Mouse (Mus musculus): Measurements from ENCODE around the gene Matk. TPM values are rescaled to one million over a fixed set of nuclear protein-coding genes. Genes with fewer than 3 reads are reported as not detected.
A peak's percentile ranks its signal among the peaks of the same experiment; 100 is the strongest.

Gene Matk
- polyA plus RNA-seq, 1 experiment = not detected

- TF ChIP-seq CTCF (IDR thresholded peaks at IDR 0.05; ENCODE audit: insufficient read depth, low read depth, low read length) (no peak), POLR2A (IDR thresholded peaks at IDR 0.05; ENCODE audit: insufficient read depth, low read depth, low read length) (no peak)
- H3K4me1 ChIP-seq (ENCODE audit: control insufficient read depth, insufficient read depth, low read length) = peaks cover 54% of the 10 kb centered on the region
- no peak overlapping the region for H3K4me3 ChIP-seq (ENCODE audit: insufficient read depth, low read depth, low read length)
- no peak overlapping the region for H3K27ac ChIP-seq (ENCODE audit: insufficient read depth, low read depth, low read length)
- WGBS = 73% methylated on average over 1 of the region's 1 CpGs
These were observed 2.2 kb downstream of the Matk start for GRCm38 (mm10) chr10:81254886-81255285.

DNA sequence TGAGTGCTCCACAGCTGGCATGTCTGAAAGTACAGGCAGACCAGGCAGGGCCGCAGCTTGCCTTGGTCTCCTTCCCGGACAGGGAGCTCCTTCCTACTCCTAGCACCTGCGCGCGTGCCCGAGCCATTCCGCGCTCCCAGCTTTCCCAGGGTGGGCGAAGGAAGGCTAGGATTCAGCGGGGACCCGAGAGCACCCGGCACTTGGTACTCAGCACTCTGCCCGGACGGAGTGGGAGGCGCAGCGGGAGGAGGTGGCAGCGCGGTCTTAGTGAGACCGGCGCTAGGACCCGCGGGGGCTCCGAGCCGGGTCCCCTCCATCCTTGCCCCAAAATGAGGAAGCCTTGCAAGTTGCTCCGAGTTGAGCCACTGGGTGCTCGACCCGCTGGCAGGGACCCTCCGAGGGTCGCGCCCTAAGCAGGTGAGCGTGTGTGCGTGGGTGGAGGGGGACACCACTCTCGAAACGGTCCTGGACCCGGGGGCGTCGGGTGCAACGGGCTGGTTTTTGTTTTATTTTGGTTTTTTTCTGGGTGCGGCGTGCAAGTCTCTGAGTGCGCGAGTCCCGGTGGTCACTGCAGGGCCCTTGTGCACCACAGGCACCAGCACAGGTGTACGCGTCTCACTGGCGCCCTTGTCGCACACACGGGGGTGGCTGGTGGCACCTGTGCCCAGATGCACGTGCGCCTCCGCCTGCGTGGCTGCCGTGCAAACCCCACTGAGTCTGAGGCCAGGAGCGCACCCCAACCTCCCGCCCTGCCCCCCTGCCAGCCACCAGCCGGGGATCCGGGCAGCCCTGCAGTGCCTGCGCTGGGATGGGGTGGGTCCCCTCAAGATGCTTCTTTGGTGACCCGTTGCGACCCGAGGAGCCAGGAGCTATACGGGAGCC, 4.7 kb downstream of the Matk start:
- 1% methylated on average over 62 of the region's 62 CpGs for WGBS
- no peak for TF ChIP-seq CTCF (IDR thresholded peaks at IDR 0.05; ENCODE audit: insufficient read depth, low read depth, low read length)
- TF ChIP-seq POLR2A (IDR thresholded peaks at IDR 0.05; ENCODE audit: insufficient read depth, low read depth, low read length) = peak; percentile 33; the same call in 1 of the 2 replicates
- 0 out of 2 replicates have a peak overlapping the region, but pooled peaks have one; percentile 23 for H3K27ac ChIP-seq (ENCODE audit: insufficient read depth, low read depth, low read length)
- H3K4me1 ChIP-seq (ENCODE audit: control insufficient read depth, insufficient read depth, low read length) = peaks cover 49% of the 10 kb centered on the region
- peak overlapping the region; percentile 70 for H3K4me3 ChIP-seq (ENCODE audit: insufficient read depth, low read depth, low read length)

DNA sequence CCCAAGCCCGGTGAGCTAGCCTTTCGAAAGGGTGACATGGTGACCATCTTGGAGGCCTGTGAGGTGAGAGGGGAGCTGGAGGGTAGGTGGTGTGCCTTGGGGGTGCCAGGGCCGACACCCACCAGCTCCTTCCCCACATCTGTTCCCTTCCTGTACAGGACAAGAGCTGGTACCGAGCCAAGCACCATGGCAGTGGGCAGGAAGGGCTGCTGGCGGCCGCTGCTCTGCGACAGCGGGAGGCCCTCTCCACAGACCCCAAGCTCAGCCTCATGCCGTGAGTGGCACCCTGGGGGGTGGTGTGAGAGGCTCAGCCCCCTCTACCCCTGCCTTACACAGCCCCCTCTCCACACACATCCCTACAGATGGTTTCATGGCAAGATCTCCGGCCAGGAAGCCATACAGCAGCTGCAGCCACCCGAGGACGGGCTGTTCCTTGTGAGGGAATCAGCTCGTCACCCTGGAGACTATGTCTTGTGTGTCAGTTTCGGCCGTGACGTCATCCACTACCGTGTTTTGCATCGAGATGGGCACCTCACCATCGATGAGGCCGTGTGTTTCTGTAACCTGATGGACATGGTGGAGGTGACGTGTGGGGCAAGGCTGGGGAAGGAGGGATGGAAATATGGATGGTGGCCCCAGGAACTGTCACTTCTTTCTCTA, 6.6 kb downstream of the Matk start:
- H3K4me1 ChIP-seq (ENCODE audit: control insufficient read depth, insufficient read depth, low read length) = peaks cover 34% of the 10 kb centered on the region
- WGBS = 40% methylated on average over 21 of the region's 21 CpGs
- H3K4me3 ChIP-seq (ENCODE audit: insufficient read depth, low read depth, low read length) = no peak overlapping the region
- TF ChIP-seq CTCF (IDR thresholded peaks at IDR 0.05; ENCODE audit: insufficient read depth, low read depth, low read length) (no peak), POLR2A (IDR thresholded peaks at IDR 0.05; ENCODE audit: insufficient read depth, low read depth, low read length) (no peak)
- H3K27ac ChIP-seq (ENCODE audit: insufficient read depth, low read depth, low read length) = no peak overlapping the region

- no peak for TF ChIP-seq POLR2A (IDR thresholded peaks at IDR 0.05; ENCODE audit: insufficient read depth, low read depth, low read length)
- TF ChIP-seq CTCF (IDR thresholded peaks at IDR 0.05; ENCODE audit: insufficient read depth, low read depth, low read length) = no peak
- no peak overlapping the region for H3K4me3 ChIP-seq (ENCODE audit: insufficient read depth, low read depth, low read length)
- no peak overlapping the region for H3K27ac ChIP-seq (ENCODE audit: insufficient read depth, low read depth, low read length)
- H3K4me1 ChIP-seq (ENCODE audit: control insufficient read depth, insufficient read depth, low read length) = peaks cover 36% of the 10 kb centered on the region
- 86% methylated on average over 4 of the region's 4 CpGs for WGBS
These were observed 8.3 kb downstream of the Matk start for GRCm38 (mm10) chr10:81261025-81261424.

GRCm38 (mm10) chr10:81265540-81265939, 12.8 kb downstream of the Matk start:
- H3K27ac ChIP-seq (ENCODE audit: insufficient read depth, low read depth, low read length) = no peak overlapping the region
- no peak overlapping the region for H3K4me3 ChIP-seq (ENCODE audit: insufficient read depth, low read depth, low read length)
- TF ChIP-seq CTCF (IDR thresholded peaks at IDR 0.05; ENCODE audit: insufficient read depth, low read depth, low read length) (no peak), POLR2A (IDR thresholded peaks at IDR 0.05; ENCODE audit: insufficient read depth, low read depth, low read length) (no peak)
- peaks cover 20% of the 10 kb centered on the region for H3K4me1 ChIP-seq (ENCODE audit: control insufficient read depth, insufficient read depth, low read length)
- WGBS = 94% methylated on average over 8 of the region's 8 CpGs

GRCm38 (mm10) chr10:81266211-81267105, 13.7 kb downstream of the Matk start, which contains the start of the genes Mrpl54 and Apba3:
TSS of gene Mrpl54 (minus strand) at chr10:81266934.
TSS of gene Apba3 (plus strand) at chr10:81266960.
- peaks cover 20% of the 10 kb centered on the region for H3K4me1 ChIP-seq (ENCODE audit: control insufficient read depth, insufficient read depth, low read length)
- TF ChIP-seq CTCF (IDR thresholded peaks at IDR 0.05; ENCODE audit: insufficient read depth, low read depth, low read length) = no peak
- peak; percentile 81 for TF ChIP-seq POLR2A (IDR thresholded peaks at IDR 0.05; ENCODE audit: insufficient read depth, low read depth, low read length)
- WGBS = under 1% methylated on average over 48 of the region's 48 CpGs
- H3K27ac ChIP-seq (ENCODE audit: insufficient read depth, low read depth, low read length) = peak within 1 kb of the TSS; percentile 64; the same call in 1 of the 2 replicates
- H3K4me3 ChIP-seq (ENCODE audit: insufficient read depth, low read depth, low read length) = peak within 1 kb of the TSS; percentile 76

GRCm38 (mm10) chr10:81268056-81268455, 15.3 kb downstream of the Matk start:
- peak overlapping the region; percentile 76 for H3K4me3 ChIP-seq (ENCODE audit: insufficient read depth, low read depth, low read length)
- no peak for TF ChIP-seq CTCF (IDR thresholded peaks at IDR 0.05; ENCODE audit: insufficient read depth, low read depth, low read length)
- peak; percentile 47; the same call in 1 of the 2 replicates for TF ChIP-seq POLR2A (IDR thresholded peaks at IDR 0.05; ENCODE audit: insufficient read depth, low read depth, low read length)
- WGBS = 2% methylated on average over 23 of the region's 23 CpGs
- H3K27ac ChIP-seq (ENCODE audit: insufficient read depth, low read depth, low read length) = no peak overlapping the region
- peaks cover 20% of the 10 kb centered on the region for H3K4me1 ChIP-seq (ENCODE audit: control insufficient read depth, insufficient read depth, low read length)

GRCm38 (mm10) chr10:81268643-81269412, 16.1 kb downstream of the Matk start:
- H3K27ac ChIP-seq (ENCODE audit: insufficient read depth, low read depth, low read length) = no peak overlapping the region
- TF ChIP-seq CTCF (IDR thresholded peaks at IDR 0.05; ENCODE audit: insufficient read depth, low read depth, low read length) = no peak
- TF ChIP-seq POLR2A (IDR thresholded peaks at IDR 0.05; ENCODE audit: insufficient read depth, low read depth, low read length) = no peak
- WGBS = 73% methylated on average over 16 of the region's 16 CpGs
- peak overlapping the region; percentile 76 for H3K4me3 ChIP-seq (ENCODE audit: insufficient read depth, low read depth, low read length)
- H3K4me1 ChIP-seq (ENCODE audit: control insufficient read depth, insufficient read depth, low read length) = peaks cover 20% of the 10 kb centered on the region
